ENCODE assay signal across 26 mouse cellular contexts in the genomic region with DNA sequence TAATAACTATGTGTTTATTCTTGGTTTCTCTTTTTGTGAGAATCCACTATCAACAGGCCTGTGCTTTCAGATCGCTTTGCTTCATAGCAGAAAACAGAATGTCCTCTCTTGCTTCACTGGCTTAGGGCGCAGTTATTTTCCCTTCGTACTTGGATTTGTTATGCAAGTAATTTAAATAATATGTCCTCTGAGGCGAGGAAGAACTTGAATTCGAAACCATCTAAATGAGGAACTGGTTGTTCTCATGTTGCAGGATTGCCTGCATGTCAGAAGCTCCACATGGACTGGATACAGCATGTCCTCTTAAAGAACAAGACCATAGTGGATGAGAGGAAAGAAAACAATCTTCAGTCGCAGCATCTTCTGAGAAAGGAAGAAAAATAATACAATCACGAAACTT.
"Had no signal": no experiment of that assay in that cellular context is flagged by ENCODE, and none has a peak within 500 bp of the region (broad histone marks: within the 10 kb centered on the region; RNA-seq: fewer than 3 reads in every experiment).

No protein-coding gene starts in this region.

- H3K27ac ChIP-seq: heart, embryonic 13.5 days; heart, embryonic 15.5 days; hindbrain, embryonic 13.5 days; hindbrain, embryonic 15.5 days; hindbrain, postnatal 0 days; kidney, embryonic 15.5 days; kidney, postnatal 0 days; left cerebral cortex, adult 2 months; limb, embryonic 13.5 days; limb, embryonic 15.5 days; liver, embryonic 12.5 days; liver, embryonic 14.5 days had no signal

- H3K4me1 ChIP-seq: heart, embryonic 13.5 days; heart, embryonic 15.5 days; hindbrain, embryonic 13.5 days; hindbrain, embryonic 15.5 days; kidney, embryonic 15.5 days; limb, embryonic 13.5 days; limb, embryonic 15.5 days; liver, embryonic 12.5 days had no signal

- H3K9ac ChIP-seq: heart, embryonic 13.5 days; heart, embryonic 15.5 days; hindbrain, embryonic 13.5 days; hindbrain, embryonic 15.5 days; kidney, embryonic 15.5 days; limb, embryonic 13.5 days; limb, embryonic 15.5 days; liver, embryonic 12.5 days; liver, embryonic 14.5 days had no signal

- ATAC-seq: hindbrain, postnatal 0 days; intestine, embryonic 16.5 days; liver, embryonic 12.5 days had no signal

- H3K4me3 ChIP-seq: heart, embryonic 13.5 days; heart, embryonic 15.5 days; hindbrain, embryonic 13.5 days; hindbrain, embryonic 15.5 days; kidney, embryonic 15.5 days; left cerebral cortex, adult 2 months; limb, embryonic 13.5 days; limb, embryonic 15.5 days; liver, embryonic 12.5 days had no signal

- H3K4me2 ChIP-seq: heart, embryonic 11.5 days; heart, embryonic 13.5 days; heart, embryonic 15.5 days; hindbrain, embryonic 13.5 days; hindbrain, embryonic 15.5 days; kidney, embryonic 15.5 days; limb, embryonic 13.5 days; limb, embryonic 15.5 days; liver, embryonic 12.5 days had no signal

- H3K36me3 ChIP-seq: heart, embryonic 13.5 days; heart, embryonic 15.5 days; hindbrain, embryonic 13.5 days; hindbrain, embryonic 15.5 days; kidney, embryonic 15.5 days; limb, embryonic 13.5 days; limb, embryonic 15.5 days; liver, embryonic 12.5 days had no signal

- H3K9me3 ChIP-seq: heart, embryonic 13.5 days; heart, embryonic 15.5 days; hindbrain, embryonic 13.5 days; hindbrain, embryonic 15.5 days; kidney, embryonic 15.5 days; limb, embryonic 13.5 days; limb, embryonic 15.5 days; liver, embryonic 12.5 days had no signal

- H3K27me3 ChIP-seq: heart, embryonic 13.5 days; heart, embryonic 15.5 days; hindbrain, embryonic 13.5 days; hindbrain, embryonic 15.5 days; kidney, embryonic 15.5 days; limb, embryonic 13.5 days; limb, embryonic 15.5 days; liver, embryonic 12.5 days had no signal

- DNase-seq: gastrocnemius, postnatal 14 days; gastrocnemius, postnatal 36 days; heart, adult 18-20 months; heart, postnatal 14 days; heart, postnatal 36 days; kidney, adult 11 months; kidney, adult 2 months; kidney, adult 9 months; kidney, postnatal 14 days; kidney, postnatal 36 days; layer of hippocampus, adult 9-11 months; left cerebral cortex, postnatal 4 days had no signal
